Mouse (Mus musculus): ENCODE measurements at regions not wholly inside any gene's neighbourhood (a gene's known extent, or its start where the extent isn't known, plus 50 kb on each side); places are given as distances from the start of the nearest gene placed in this dataset.

DNA sequence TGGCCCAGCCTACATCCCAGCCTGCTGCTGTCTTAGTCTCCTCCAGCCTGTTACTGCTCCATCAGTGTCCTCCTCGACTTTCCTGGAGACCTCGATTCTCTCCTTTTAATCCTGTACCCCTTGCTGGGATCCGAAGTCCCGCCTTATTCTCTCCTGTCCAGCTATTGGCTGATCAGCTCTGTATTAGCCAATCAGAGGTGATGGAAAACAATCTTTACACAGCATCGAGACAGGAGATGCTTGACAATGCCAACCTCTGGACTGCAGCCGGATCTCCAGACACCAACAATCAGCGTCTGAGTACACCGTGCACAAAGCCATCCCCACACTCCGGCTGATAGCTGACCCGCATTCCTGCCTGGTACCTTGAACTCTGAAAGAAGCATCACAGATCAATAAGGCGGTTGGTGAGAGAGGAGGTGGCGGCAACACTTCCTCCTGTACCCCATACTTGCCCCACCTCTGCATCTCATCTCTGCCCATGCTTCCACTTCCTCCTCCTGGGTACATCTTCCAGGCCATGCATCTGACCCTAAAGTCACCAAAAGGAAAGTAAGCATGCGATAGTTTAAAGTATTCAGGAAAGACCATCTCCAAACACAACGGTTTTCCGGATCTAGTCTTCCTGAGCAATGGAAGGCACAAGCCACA, 316.4 kb downstream of the Zfp706 start:
- no peaks in the 10 kb centered on the region for H3K36me3 ChIP-seq
- H3K4me1 ChIP-seq: peaks cover 12% of the 10 kb centered on the region
- H3K27me3 ChIP-seq: peaks cover 5% of the 10 kb centered on the region; the same call in 1 of the 2 replicates
- no peak overlapping the region for H3K27ac ChIP-seq
- no peak overlapping the region for H3K4me3 ChIP-seq (replicated peaks)
- ATAC-seq (replicated peaks; ENCODE audit: low FRiP score): no peak
- 70% methylated on average over 15 of the region's 15 CpGs for WGBS
- H3K9ac ChIP-seq: no peak overlapping the region
- no peak overlapping the region for H3K4me2 ChIP-seq
- H3K9me3 ChIP-seq (replicated peaks): no peaks in the 10 kb centered on the region

- Histone ChIP-seq H3K4me3 (replicated peaks) (no peak overlapping the region), H3K4me1 (peaks cover 9% of the 10 kb centered on the region), H3K36me3 (no peaks in the 10 kb centered on the region), H3K4me2 (no peak overlapping the region), H3K9ac (no peak overlapping the region), H3K27ac (no peak overlapping the region), H3K27me3 (peaks cover 5% of the 10 kb centered on the region; the same call in 1 of the 2 replicates), H3K9me3 (replicated peaks) (no peaks in the 10 kb centered on the region)
- no peak for ATAC-seq (replicated peaks; ENCODE audit: low FRiP score)
- 64% methylated on average over 7 of the region's 7 CpGs for WGBS
Measured at GRCm38 (mm10) chr15:36689881-36690280, 317.7 kb downstream of the Zfp706 start.

DNA sequence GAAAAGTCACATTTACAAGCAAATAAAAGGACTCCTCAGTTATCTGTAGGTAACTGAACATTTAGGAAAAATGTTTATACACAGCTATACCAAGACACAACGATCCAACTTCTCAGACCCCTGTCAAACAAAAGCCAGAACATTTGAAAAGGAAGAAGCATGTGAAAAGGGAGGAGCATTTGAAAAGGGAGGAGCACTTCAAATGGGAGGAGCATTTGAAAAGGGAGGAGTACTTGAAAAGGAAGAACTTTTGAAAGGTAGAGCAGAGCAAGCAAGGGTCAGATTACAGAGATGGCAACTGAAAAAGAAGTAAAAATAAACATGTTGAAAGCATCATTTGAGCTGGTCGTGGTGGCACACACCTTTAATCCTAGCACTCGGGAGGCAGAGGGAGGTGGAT, 318.3 kb downstream of the Zfp706 start:
- Histone ChIP-seq H3K4me2 (no peak overlapping the region), H3K36me3 (no peaks in the 10 kb centered on the region), H3K27me3 (peaks cover 5% of the 10 kb centered on the region; the same call in 1 of the 2 replicates), H3K9me3 (replicated peaks) (no peaks in the 10 kb centered on the region), H3K9ac (no peak overlapping the region), H3K4me1 (peaks cover 9% of the 10 kb centered on the region), H3K4me3 (replicated peaks) (no peak overlapping the region), H3K27ac (no peak overlapping the region)
- ATAC-seq (replicated peaks; ENCODE audit: low FRiP score): no peak
- WGBS: 66% methylated on average over 3 of the region's 3 CpGs

DNA sequence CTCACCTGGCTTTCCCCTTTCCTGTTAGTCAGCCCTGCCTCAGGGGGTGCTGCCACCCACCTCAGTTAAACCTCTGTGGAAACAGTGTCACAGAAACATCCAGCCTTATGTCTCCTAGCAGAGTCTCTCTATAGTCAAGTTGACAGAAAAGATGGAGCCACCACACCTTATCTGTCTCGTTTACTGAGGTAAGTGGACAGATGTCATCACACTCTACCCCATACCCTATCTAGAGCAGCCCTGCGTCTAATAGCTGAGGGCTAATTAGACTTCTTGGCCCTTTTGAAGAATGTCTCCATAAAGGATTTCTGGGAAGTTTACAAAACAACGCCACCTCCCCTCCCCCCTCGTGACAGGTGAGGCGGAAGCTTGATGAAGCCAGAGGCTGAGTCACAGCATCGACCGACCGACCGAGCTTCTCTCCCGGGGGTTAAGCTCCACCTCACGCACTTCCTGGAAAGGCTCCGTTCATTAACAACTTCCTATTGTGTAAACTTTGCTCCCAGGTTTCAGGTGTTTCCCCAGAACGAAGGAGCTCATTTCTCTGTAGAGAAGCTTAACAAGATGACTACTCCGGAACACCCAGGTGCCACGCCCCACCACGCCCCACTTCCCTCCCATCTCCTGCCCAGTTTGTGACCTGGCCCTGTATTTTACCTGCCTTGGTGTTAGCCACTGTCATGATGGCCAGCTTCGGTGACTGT, 319.4 kb downstream of the Zfp706 start:
- 6% methylated on average over 17 of the region's 17 CpGs for WGBS
- Histone ChIP-seq H3K27ac (no peak overlapping the region), H3K9me3 (replicated peaks) (no peaks in the 10 kb centered on the region), H3K27me3 (peaks cover 5% of the 10 kb centered on the region; the same call in 1 of the 2 replicates), H3K4me1 (peaks cover 9% of the 10 kb centered on the region), H3K9ac (no peak overlapping the region), H3K36me3 (no peaks in the 10 kb centered on the region), H3K4me3 (replicated peaks) (peak overlapping the region; percentile 24), H3K4me2 (peak overlapping the region; percentile 51)
- ATAC-seq (replicated peaks; ENCODE audit: low FRiP score): no peak

DNA sequence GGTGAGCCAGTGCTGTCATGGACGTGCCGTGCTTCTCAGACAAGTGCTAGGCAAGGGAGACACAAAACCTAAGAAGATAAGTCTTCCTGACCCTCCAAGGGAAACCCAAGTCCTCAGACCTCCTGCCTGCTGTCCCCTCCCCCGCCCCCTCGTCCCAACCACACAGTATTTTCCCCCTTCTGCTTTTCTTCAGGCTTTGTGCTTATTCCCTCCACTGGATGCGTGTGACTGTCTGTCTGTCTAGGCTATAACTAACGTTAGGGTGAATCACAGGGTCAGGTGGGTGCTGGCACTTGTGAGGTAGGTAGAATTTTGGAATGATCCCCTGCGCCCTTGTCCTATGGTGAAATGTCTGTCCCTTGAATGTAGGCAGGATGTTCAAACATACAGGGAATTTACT, 322.9 kb downstream of the Zfp706 start:
- WGBS: 78% methylated on average over 7 of the region's 7 CpGs
- no peak for ATAC-seq (replicated peaks; ENCODE audit: low FRiP score)
- peaks cover 9% of the 10 kb centered on the region for H3K4me1 ChIP-seq
- H3K27ac ChIP-seq: no peak overlapping the region
- H3K9ac ChIP-seq: no peak overlapping the region
- no peaks in the 10 kb centered on the region for H3K9me3 ChIP-seq (replicated peaks)
- H3K36me3 ChIP-seq: no peaks in the 10 kb centered on the region
- H3K4me3 ChIP-seq (replicated peaks): no peak overlapping the region
- no peak overlapping the region for H3K4me2 ChIP-seq
- H3K27me3 ChIP-seq: peaks cover 3% of the 10 kb centered on the region; the same call in 1 of the 2 replicates

GRCm38 (mm10) chr15:36682832-36683231, 324.7 kb downstream of the Zfp706 start:
- peaks cover under 1% of the 10 kb centered on the region; the same call in 1 of the 2 replicates for H3K27me3 ChIP-seq
- no peak overlapping the region for H3K9ac ChIP-seq
- H3K4me3 ChIP-seq (replicated peaks): no peak overlapping the region
- peaks cover under 1% of the 10 kb centered on the region for H3K4me1 ChIP-seq
- WGBS: 36% methylated on average over 6 of the region's 6 CpGs
- no peak overlapping the region for H3K27ac ChIP-seq
- H3K36me3 ChIP-seq: no peaks in the 10 kb centered on the region
- H3K4me2 ChIP-seq: no peak overlapping the region
- H3K9me3 ChIP-seq (replicated peaks): no peaks in the 10 kb centered on the region
- no peak for ATAC-seq (replicated peaks; ENCODE audit: low FRiP score)

GRCm38 (mm10) chr15:36682159-36682558, 325.4 kb downstream of the Zfp706 start:
- 47% methylated on average over 5 of the region's 5 CpGs for WGBS
- no peak for ATAC-seq (replicated peaks; ENCODE audit: low FRiP score)

DNA sequence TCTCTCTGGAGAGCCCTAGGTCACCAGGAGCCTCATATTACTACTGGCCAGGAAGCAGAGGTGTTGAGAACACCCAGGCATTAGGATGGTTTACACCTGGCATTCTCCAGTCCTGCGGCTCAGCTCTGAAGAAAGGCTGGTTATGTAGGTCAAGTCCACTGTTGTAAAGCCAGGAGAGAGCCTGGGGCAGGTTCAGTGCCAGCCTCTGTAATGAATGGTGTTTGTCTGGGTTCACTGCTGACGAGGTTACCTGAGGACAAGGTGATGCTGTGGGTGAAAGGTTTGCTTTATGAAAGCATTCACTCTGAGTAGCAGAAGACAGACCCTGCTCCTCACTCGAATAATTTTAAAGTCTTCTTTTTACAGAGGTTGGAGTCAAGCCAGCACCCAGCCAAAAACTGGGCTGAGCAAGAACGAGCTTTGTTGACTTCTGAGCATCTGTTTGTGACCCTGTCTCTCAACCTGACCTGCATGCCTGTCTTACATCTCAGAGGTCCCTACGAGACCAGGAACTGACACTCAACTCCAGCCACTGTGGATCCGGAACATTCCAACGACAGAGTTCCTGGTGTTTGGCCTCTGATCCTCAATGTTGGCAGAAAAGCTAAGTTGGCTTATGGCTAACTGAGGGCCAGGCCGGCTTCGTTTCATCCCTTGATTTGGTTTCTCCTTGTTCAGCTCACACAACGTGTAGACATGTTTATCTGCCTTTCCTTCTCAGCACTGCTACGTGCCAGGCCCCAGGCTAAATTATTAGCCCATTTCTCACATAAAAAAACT, 327.0 kb downstream of the Zfp706 start:
- WGBS: 73% methylated on average over 11 of the region's 11 CpGs
- no peak overlapping the region for H3K27ac ChIP-seq
- no peaks in the 10 kb centered on the region for H3K27me3 ChIP-seq
- no peak for ATAC-seq (replicated peaks; ENCODE audit: low FRiP score)
- no peaks in the 10 kb centered on the region for H3K36me3 ChIP-seq
- no peak overlapping the region for H3K4me3 ChIP-seq (replicated peaks)
- no peak overlapping the region for H3K4me2 ChIP-seq
- no peaks in the 10 kb centered on the region for H3K9me3 ChIP-seq (replicated peaks)
- no peak overlapping the region for H3K9ac ChIP-seq
- no peaks in the 10 kb centered on the region for H3K4me1 ChIP-seq

More at GRCm38 (mm10) chr15:36682159-36682558, 325.4 kb downstream of the Zfp706 start:
- Histone ChIP-seq H3K27me3 (no peaks in the 10 kb centered on the region), H3K4me3 (replicated peaks) (no peak overlapping the region), H3K9ac (no peak overlapping the region), H3K36me3 (no peaks in the 10 kb centered on the region), H3K27ac (no peak overlapping the region), H3K9me3 (replicated peaks) (no peaks in the 10 kb centered on the region), H3K4me1 (no peaks in the 10 kb centered on the region), H3K4me2 (no peak overlapping the region)

DNA sequence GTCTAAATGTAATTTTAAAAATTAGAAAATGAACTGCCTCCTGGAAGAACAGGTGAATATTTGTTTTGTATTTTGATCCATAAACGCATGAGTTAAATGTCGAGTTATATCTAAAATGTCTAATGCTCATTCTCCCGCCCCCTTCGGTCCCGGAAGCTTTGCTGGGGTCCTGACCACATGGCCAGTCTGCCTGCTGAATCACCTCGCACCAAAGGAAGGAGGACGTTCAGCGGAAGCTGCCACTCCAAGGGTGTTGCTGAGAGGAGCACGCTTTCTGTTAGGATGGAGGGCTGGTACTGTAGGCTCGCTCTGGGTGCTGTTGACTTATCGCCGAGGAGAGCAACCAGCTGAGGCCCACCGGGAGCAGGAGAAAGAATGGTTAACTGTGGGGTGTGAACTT, 328.0 kb downstream of the Zfp706 start:
- no peak for ATAC-seq (replicated peaks; ENCODE audit: low FRiP score)
- Histone ChIP-seq H3K9me3 (replicated peaks) (no peaks in the 10 kb centered on the region), H3K36me3 (no peaks in the 10 kb centered on the region), H3K27ac (no peak overlapping the region), H3K4me2 (no peak overlapping the region), H3K4me3 (replicated peaks) (no peak overlapping the region), H3K9ac (no peak overlapping the region), H3K27me3 (no peaks in the 10 kb centered on the region), H3K4me1 (no peaks in the 10 kb centered on the region)
- WGBS: 90% methylated on average over 13 of the region's 13 CpGs

GRCm38 (mm10) chr15:36669748-36670147, 337.8 kb downstream of the Zfp706 start:
- Histone ChIP-seq H3K36me3 (no peaks in the 10 kb centered on the region), H3K27ac (no peak overlapping the region), H3K4me3 (replicated peaks) (no peak overlapping the region), H3K4me2 (peak overlapping the region; percentile 30), H3K9ac (no peak overlapping the region), H3K9me3 (replicated peaks) (no peaks in the 10 kb centered on the region), H3K27me3 (no peaks in the 10 kb centered on the region), H3K4me1 (peaks cover 7% of the 10 kb centered on the region; the same call in 1 of the 2 replicates)
- peak; percentile 70; the same call in 1 of the 2 replicates for ATAC-seq (replicated peaks; ENCODE audit: low FRiP score)
- 29% methylated on average over 12 of the region's 12 CpGs for WGBS

- H3K27ac ChIP-seq: no peak overlapping the region
- no peak overlapping the region for H3K9ac ChIP-seq
- peaks cover 7% of the 10 kb centered on the region; the same call in 1 of the 2 replicates for H3K4me1 ChIP-seq
- H3K9me3 ChIP-seq (replicated peaks): no peaks in the 10 kb centered on the region
- H3K27me3 ChIP-seq: no peaks in the 10 kb centered on the region
- no peak overlapping the region for H3K4me3 ChIP-seq (replicated peaks)
- no peak for ATAC-seq (replicated peaks; ENCODE audit: low FRiP score)
- no peaks in the 10 kb centered on the region for H3K36me3 ChIP-seq
- H3K4me2 ChIP-seq: no peak overlapping the region
- 45% methylated on average over 3 of the region's 3 CpGs for WGBS
Measured at GRCm38 (mm10) chr15:36666566-36666965, 341.0 kb downstream of the Zfp706 start.

DNA sequence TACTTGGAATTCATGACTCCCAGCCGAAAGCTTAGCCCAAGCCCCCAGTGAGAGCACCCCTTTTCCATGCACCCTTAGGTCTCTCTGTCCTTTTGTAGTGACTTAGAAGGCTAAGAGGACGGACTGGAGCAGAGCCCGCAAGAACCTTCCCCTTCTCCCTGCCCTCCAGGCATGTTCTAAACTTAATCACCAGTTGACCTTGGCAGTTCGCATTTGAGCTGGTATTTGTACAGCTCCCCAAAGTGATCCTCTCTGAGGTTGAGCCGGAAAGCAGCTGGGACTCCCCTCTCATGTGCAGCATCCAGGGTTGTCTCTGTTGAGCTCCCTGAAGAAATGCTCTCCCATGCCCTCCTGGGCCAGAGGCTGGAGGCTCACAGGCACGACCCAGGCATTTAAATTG, 343.2 kb downstream of the Zfp706 start:
- no peak overlapping the region for H3K4me3 ChIP-seq (replicated peaks)
- no peaks in the 10 kb centered on the region for H3K36me3 ChIP-seq
- WGBS: 72% methylated on average over 6 of the region's 6 CpGs
- H3K4me2 ChIP-seq: no peak overlapping the region
- H3K9me3 ChIP-seq (replicated peaks): no peaks in the 10 kb centered on the region
- no peaks in the 10 kb centered on the region for H3K4me1 ChIP-seq
- H3K27ac ChIP-seq: no peak overlapping the region
- H3K27me3 ChIP-seq: no peaks in the 10 kb centered on the region
- no peak overlapping the region for H3K9ac ChIP-seq
- no peak for ATAC-seq (replicated peaks; ENCODE audit: low FRiP score)

All from kidney, embryonic 15.5 days (tissue).